Mouse (Mus musculus): ENCODE results near the gene Exoc6b.

DNA sequence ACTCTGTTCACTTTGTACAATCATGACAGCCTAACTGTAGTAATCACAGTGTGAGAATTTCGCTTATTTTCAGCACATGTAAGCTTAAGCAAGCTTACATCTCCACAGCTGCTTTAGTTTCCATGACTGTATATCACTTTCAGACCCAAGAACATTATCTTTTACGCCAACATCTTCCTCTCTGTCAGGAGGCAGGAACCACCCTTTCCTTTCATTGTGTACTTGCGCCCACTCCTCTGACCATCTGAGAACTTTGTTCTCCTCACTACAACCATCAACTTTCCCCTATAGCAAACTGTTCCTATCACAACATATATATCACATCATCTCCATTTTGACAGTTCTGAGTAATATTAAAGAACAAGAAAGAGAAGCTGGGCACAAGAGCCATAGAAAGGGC is 391.5 kb downstream of the Exoc6b start:
- TF ChIP-seq CTCF (IDR thresholded peaks at IDR 0.05; ENCODE audit: insufficient read depth, low read depth, low read length) (no peak), POLR2A (IDR thresholded peaks at IDR 0.05; ENCODE audit: insufficient read depth, low read depth, low read length) (no peak)

Measured in olfactory bulb, adult 2 months (tissue).